Mouse (Mus musculus) megakaryocyte, embryonic 14.5 days (primary cell): ENCODE data around the gene Zfp423.

Source experiments
- FLI1 ChIP-seq: IDR thresholded peaks from 2 replicates; pipeline ENCODE4 v1.6.1; 2012; ENCODE audit warnings: low read length, inconsistent platforms, mixed read lengths
- GATA1 ChIP-seq: IDR thresholded peaks from 3 replicates; pipeline ENCODE4 v1.6.1; 2012; ENCODE audit warnings: mixed read lengths, low read length, inconsistent platforms, borderline replicate concordance

GRCm38 (mm10) chr8:87708127-87708637, 251.2 kb downstream of the Zfp423 start:
- TF ChIP-seq GATA1 (no peak), FLI1 (no peak)
